Mouse (Mus musculus) liver, embryonic 14.5 days (tissue): ENCODE measurements around the gene Cldn20. TPM values are rescaled to one million over a fixed set of nuclear protein-coding genes. Genes with fewer than 3 reads are reported as not detected.

Experiments used
- ATAC-seq: fragments of 200-750 bp; cut with Nextera tagmentation; 2 replicates; pipeline ENCODE4 v1.8.0; 2017; ENCODE audit warnings: moderate number of reproducible peaks, mild to moderate bottlenecking, moderate library complexity; ENCODE audit not compliant: insufficient read depth
- DNase-seq, 3 experiments: peaks; one replicate each; pipeline ENCODE4 v3.0.0-alpha.2; 2012 to 2013; ENCODE audit warnings: low read depth in 3 of 3, low spot score in 3 of 3
- H3K27ac ChIP-seq: fragments of 300-500 bp; sonication (generic); 2 replicates; pipeline ENCODE4 v1.5.1; 2014; ENCODE audit warnings: moderate library complexity, mild to moderate bottlenecking, control low read depth, inconsistent platforms
- H3K27me3 ChIP-seq: fragments of 300-500 bp; sonication (generic); 2 replicates; pipeline ENCODE4 v1.6.1; 2014; ENCODE audit warnings: mild to moderate bottlenecking, low read length, moderate library complexity; ENCODE audit not compliant: control insufficient read depth, insufficient read depth
- H3K36me3 ChIP-seq: fragments of 300-500 bp; sonication (generic); replicated peaks from 2 replicates; pipeline ENCODE4 v1.6.1; 2014; ENCODE audit warnings: low read depth; ENCODE audit not compliant: control insufficient read depth, insufficient read depth
- H3K4me1 ChIP-seq, 2 experiments: fragments of 200-500 bp in 1 of 2; fragments of 300-500 bp in 1 of 2; sonication (generic) in 1 of 2; replicated peaks; 2 replicates each; pipeline ENCODE4 v1.6.1; 2012 to 2014; ENCODE audit warnings: antibody characterized with exemption in 1 of 2, inconsistent platforms in 1 of 2, low read length in 1 of 2; ENCODE audit not compliant: control insufficient read depth in 2 of 2, insufficient read depth in 2 of 2
- H3K4me2 ChIP-seq: fragments of 300-500 bp; sonication (generic); 2 replicates; pipeline ENCODE4 v1.6.1; 2014; ENCODE audit warnings: low read depth, mild to moderate bottlenecking, control low read depth, moderate library complexity
- H3K4me3 ChIP-seq, 2 experiments: fragments of 200-500 bp in 1 of 2; fragments of 300-500 bp in 1 of 2; sonication (generic) in 1 of 2; 2 replicates each; pipeline ENCODE4 v1.5.1; 2012 to 2014; ENCODE audit warnings: low read depth in 2 of 2, low read length in 2 of 2, mild to moderate bottlenecking in 2 of 2, control low read depth in 1 of 2, inconsistent platforms in 1 of 2, moderate library complexity in 1 of 2; ENCODE audit not compliant: insufficient read depth in 1 of 2
- H3K9ac ChIP-seq: fragments of 300-500 bp; sonication (generic); replicated peaks from 2 replicates; pipeline ENCODE4 v1.6.1; 2014; ENCODE audit warnings: mild to moderate bottlenecking, control low read depth, moderate library complexity
- H3K9me3 ChIP-seq: fragments of 300-500 bp; sonication (generic); 2 replicates; pipeline ENCODE4 v1.6.1; 2016; ENCODE audit warnings: low read length, mixed read lengths; ENCODE audit not compliant: control insufficient read depth
- CTCF ChIP-seq: IDR thresholded peaks from 2 replicates; pipeline ENCODE4 v1.5.1; 2016; ENCODE audit warnings: antibody characterized with exemption, low read depth, control low read depth
- EP300 ChIP-seq: IDR thresholded peaks from 2 replicates; pipeline ENCODE4 v1.6.1; 2016; ENCODE audit warnings: antibody characterized with exemption, low read depth
- WGBS: fragments of 180-500 bp; shearing (Covaris S2); extraction: QIAGEN DNeasy Blood & Tissue Kit; methylation state at CpG from one replicate; pipeline ENCODE4 v1.1.7; 2014; ENCODE audit not compliant: insufficient replicate concordance; 5-methylcytosine and 5-hydroxymethylcytosine counted together
- polyA plus RNA-seq, 2 experiments: library from polyadenylated mRNA; depleted of rRNA in 1 of 2; stranded (reverse) in 1 of 2; unstranded in 1 of 2; fragments of >200 nt; fragmentation: Nextera tagmentation in 1 of 2; extraction: Ambion mirVana in 1 of 2; gene quantifications; 2 replicates each; pipeline versions ENCODE4 v1.2.1 to v1.2.3; 2012 to 2014

Cldn20 gene
- polyA plus RNA-seq, 2 experiments = 0.13 TPM; not detected in 1

GRCm38 (mm10) chr17:3490216-3490895, 42.0 kb upstream of the Cldn20 start:
- TF ChIP-seq EP300 = no peak
- TF ChIP-seq CTCF = no peak
- H3K27me3 ChIP-seq = no peaks in the 10 kb centered on the region
- no peak overlapping the region for H3K27ac ChIP-seq
- ATAC-seq (no peak), DNase-seq (no peak)
- H3K36me3 ChIP-seq = no peaks in the 10 kb centered on the region
- no peaks in the 10 kb centered on the region for H3K9me3 ChIP-seq
- no peak overlapping the region for H3K9ac ChIP-seq
- H3K4me1 ChIP-seq = peaks cover 0 to 6% of the 10 kb centered on the region in 2 experiments; a peak in 2 of 4 replicates
- no peak overlapping the region for H3K4me3 ChIP-seq
- no peak overlapping the region for H3K4me2 ChIP-seq
- 67% methylated on average over 11 of the region's 11 CpGs for WGBS

GRCm38 (mm10) chr17:3491065-3491464, 41.3 kb upstream of the Cldn20 start:
- Histone ChIP-seq H3K4me3 (no peak overlapping the region), H3K36me3 (no peaks in the 10 kb centered on the region), H3K27ac (no peak overlapping the region), H3K4me2 (no peak overlapping the region), H3K9me3 (no peaks in the 10 kb centered on the region), H3K4me1 (peaks cover 0 to 8% of the 10 kb centered on the region in 2 experiments; a peak in 2 of 4 replicates), H3K9ac (no peak overlapping the region), H3K27me3 (no peaks in the 10 kb centered on the region)
- DNase-seq (no peak), ATAC-seq (no peak)
- TF ChIP-seq EP300 = no peak
- no peak for TF ChIP-seq CTCF
- WGBS = 16% methylated on average over 5 of the region's 5 CpGs

GRCm38 (mm10) chr17:3491667-3492066, 40.7 kb upstream of the Cldn20 start:
- TF ChIP-seq EP300 = no peak
- TF ChIP-seq CTCF = no peak
- DNase-seq = no peak
- Histone ChIP-seq H3K27ac (no peak overlapping the region), H3K36me3 (no peaks in the 10 kb centered on the region), H3K4me1 (peaks cover 0 to 12% of the 10 kb centered on the region in 2 experiments; a peak in 2 of 4 replicates), H3K9ac (no peak overlapping the region), H3K9me3 (no peaks in the 10 kb centered on the region), H3K4me2 (no peak overlapping the region), H3K27me3 (no peaks in the 10 kb centered on the region), H3K4me3 (no peak overlapping the region)
- 67% methylated on average over 6 of the region's 6 CpGs for WGBS
- no peak for ATAC-seq

GRCm38 (mm10) chr17:3495576-3495975, 36.8 kb upstream of the Cldn20 start:
- DNase-seq (no peak), ATAC-seq (no peak)
- H3K9ac ChIP-seq = no peak overlapping the region
- H3K27ac ChIP-seq = no peak overlapping the region
- no peak overlapping the region for H3K4me3 ChIP-seq
- H3K4me1 ChIP-seq = peaks cover 0 to 7% of the 10 kb centered on the region in 2 experiments; a peak in 1 of 4 replicates
- H3K36me3 ChIP-seq = no peaks in the 10 kb centered on the region
- H3K27me3 ChIP-seq = no peaks in the 10 kb centered on the region
- H3K4me2 ChIP-seq = no peak overlapping the region
- no peak for TF ChIP-seq CTCF
- TF ChIP-seq EP300 = no peak
- WGBS = 31% methylated on average over 2 of the region's 2 CpGs
- no peaks in the 10 kb centered on the region for H3K9me3 ChIP-seq

- H3K4me3 ChIP-seq = no peak overlapping the region
- no peak overlapping the region for H3K4me2 ChIP-seq
Measured at GRCm38 (mm10) chr17:3496080-3496479, 36.3 kb upstream of the Cldn20 start.

More at GRCm38 (mm10) chr17:3496080-3496479, 36.3 kb upstream of the Cldn20 start:
- H3K27me3 ChIP-seq = no peaks in the 10 kb centered on the region
- DNase-seq (no peak), ATAC-seq (no peak)
- TF ChIP-seq CTCF (no peak), EP300 (no peak)
- no peak overlapping the region for H3K27ac ChIP-seq
- H3K9me3 ChIP-seq = no peaks in the 10 kb centered on the region
- peaks cover 0 to 7% of the 10 kb centered on the region in 2 experiments; a peak in 1 of 4 replicates for H3K4me1 ChIP-seq
- H3K36me3 ChIP-seq = no peaks in the 10 kb centered on the region
- H3K9ac ChIP-seq = no peak overlapping the region
- 67% methylated on average over 3 of the region's 3 CpGs for WGBS
